Mouse (Mus musculus) hindbrain, embryonic 13.5 days (tissue): ENCODE measurements at regions not wholly inside any gene's neighbourhood (a gene's known extent, or its start where the extent isn't known, plus 50 kb on each side); places are given as distances from the start of the nearest gene placed in this dataset.

Source experiments
- ATAC-seq: fragments of 200-750 bp; cut with Nextera tagmentation; 2 replicates; pipeline ENCODE4 v1.8.0; 2017; ENCODE audit warnings: moderate TSS enrichment; ENCODE audit not compliant: low FRiP score
- H3K27ac ChIP-seq: fragments of 300-500 bp; sonication (generic); 2 replicates; pipeline ENCODE4 v1.5.1; 2015; ENCODE audit warnings: inconsistent platforms, mild to moderate bottlenecking, moderate library complexity
- H3K27me3 ChIP-seq: fragments of 300-500 bp; sonication (generic); 2 replicates; pipeline ENCODE4 v1.6.1; 2015; ENCODE audit warnings: mild to moderate bottlenecking, inconsistent platforms
- H3K36me3 ChIP-seq: fragments of 300-500 bp; sonication (generic); 2 replicates; pipeline ENCODE4 v1.6.1; 2015; ENCODE audit warnings: mild to moderate bottlenecking, inconsistent platforms
- H3K4me1 ChIP-seq: fragments of 300-500 bp; sonication (generic); replicated peaks from 2 replicates; pipeline ENCODE4 v1.6.1; 2015; ENCODE audit warnings: inconsistent platforms
- H3K4me2 ChIP-seq: fragments of 300-500 bp; sonication (generic); 2 replicates; pipeline ENCODE4 v1.6.1; 2015; ENCODE audit warnings: inconsistent platforms, mild to moderate bottlenecking, moderate library complexity
- H3K4me3 ChIP-seq: fragments of 300-500 bp; sonication (generic); 2 replicates; pipeline ENCODE4 v1.5.1; 2015; ENCODE audit warnings: mild to moderate bottlenecking, inconsistent platforms
- H3K9ac ChIP-seq: fragments of 300-500 bp; sonication (generic); 2 replicates; pipeline ENCODE4 v1.6.1; 2015; ENCODE audit warnings: mild to moderate bottlenecking, inconsistent platforms
- H3K9me3 ChIP-seq: fragments of 300-500 bp; sonication (generic); 2 replicates; pipeline ENCODE4 v1.6.1; 2016; ENCODE audit warnings: inconsistent platforms
- WGBS: fragments of 180-500 bp; shearing (Covaris S2); methylation state at CpG from one replicate; pipeline ENCODE4 v1.1.7; 2015; 5-methylcytosine and 5-hydroxymethylcytosine counted together

DNA sequence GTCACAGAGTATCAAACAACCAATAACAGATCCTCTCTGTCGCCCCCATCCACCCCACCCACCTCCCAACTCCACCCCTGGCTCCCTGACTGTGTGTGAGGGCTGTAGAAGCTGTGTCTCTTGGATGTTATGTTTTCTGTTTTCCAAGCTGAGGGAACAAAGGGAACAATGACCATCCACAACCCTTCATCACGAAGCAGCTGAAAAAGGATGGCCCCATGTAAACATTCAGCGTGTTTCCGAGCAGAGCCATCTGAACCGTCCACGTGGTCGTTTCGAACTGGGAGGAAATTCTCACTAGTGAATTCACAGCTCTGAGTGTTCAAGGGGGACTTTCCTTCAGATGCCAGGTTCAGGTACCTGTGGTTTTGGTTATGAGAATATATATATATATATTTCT lies 84.1 kb upstream of the Nck2 start:
- Histone ChIP-seq H3K27me3 (no peaks in the 10 kb centered on the region), H3K36me3 (no peaks in the 10 kb centered on the region), H3K9me3 (no peaks in the 10 kb centered on the region), H3K4me2 (no peak overlapping the region), H3K27ac (no peak overlapping the region; the same call in 1 of the 2 replicates), H3K4me3 (no peak overlapping the region), H3K9ac (no peak overlapping the region), H3K4me1 (peaks cover 29% of the 10 kb centered on the region)
- no peak for ATAC-seq
- 38% methylated on average over 8 of the region's 8 CpGs for WGBS

DNA sequence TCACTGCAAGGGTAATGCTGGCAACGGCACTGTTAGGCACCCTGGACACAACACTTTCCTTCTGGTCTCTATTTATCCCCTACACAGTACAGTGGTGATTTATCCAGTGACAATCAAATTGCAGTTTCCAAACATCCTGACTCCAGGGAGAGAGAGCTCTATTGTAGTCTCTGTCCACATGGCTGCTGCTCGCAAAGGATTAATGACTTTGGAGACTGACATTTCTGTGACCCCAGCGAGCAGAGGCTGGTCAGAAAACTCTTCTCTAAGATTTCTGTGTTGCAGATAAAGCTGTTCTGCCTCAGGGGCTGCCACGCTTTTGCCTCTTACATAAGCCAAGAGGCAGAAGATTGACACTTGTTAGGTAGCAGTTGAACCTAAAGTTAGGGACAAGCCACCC lies 83.6 kb upstream of the Nck2 start:
- H3K27ac ChIP-seq: no peak overlapping the region

DNA sequence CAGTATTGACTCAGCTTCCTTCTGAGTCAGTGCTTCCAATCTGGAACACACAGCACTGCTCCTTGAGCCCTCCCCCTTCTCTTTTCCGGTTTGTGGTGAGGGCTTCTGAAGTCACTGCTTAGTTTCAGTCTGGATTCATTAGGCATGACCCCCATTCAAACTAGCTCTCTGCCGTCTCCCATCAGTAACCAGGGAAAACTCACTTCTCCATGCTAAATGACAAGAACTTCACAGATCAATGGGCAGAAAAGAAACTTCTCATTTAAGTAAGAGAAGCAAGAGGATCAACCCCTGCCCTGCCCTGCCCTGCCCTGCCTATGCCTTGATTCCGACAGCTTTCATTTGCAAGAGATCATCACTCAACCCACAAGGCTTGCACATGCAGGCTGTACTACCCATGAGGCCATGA lies 82.9 kb upstream of the Nck2 start:
- no peak for ATAC-seq
- 6% methylated on average over 3 of the region's 3 CpGs for WGBS
- no peaks in the 10 kb centered on the region for H3K9me3 ChIP-seq

More for the DNA sequence above, 83.6 kb upstream of the Nck2 start:
- Histone ChIP-seq H3K36me3 (no peaks in the 10 kb centered on the region), H3K27me3 (no peaks in the 10 kb centered on the region), H3K4me3 (no peak overlapping the region), H3K4me2 (no peak overlapping the region), H3K9ac (no peak overlapping the region), H3K4me1 (peaks cover 29% of the 10 kb centered on the region), H3K9me3 (no peaks in the 10 kb centered on the region)
- peak; percentile 50 for ATAC-seq
- 5% methylated on average over 4 of the region's 4 CpGs for WGBS

GRCm38 (mm10) chr1:43362136-43362535 lies 82.2 kb upstream of the Nck2 start:
- ATAC-seq: no peak
- Histone ChIP-seq H3K36me3 (no peaks in the 10 kb centered on the region), H3K9ac (no peak overlapping the region), H3K4me2 (no peak overlapping the region), H3K27ac (no peak overlapping the region), H3K27me3 (no peaks in the 10 kb centered on the region), H3K9me3 (no peaks in the 10 kb centered on the region), H3K4me3 (no peak overlapping the region), H3K4me1 (peaks cover 29% of the 10 kb centered on the region)
- WGBS: 35% methylated on average over 5 of the region's 5 CpGs

More for the DNA sequence above, 82.9 kb upstream of the Nck2 start:
- Histone ChIP-seq H3K27me3 (no peaks in the 10 kb centered on the region), H3K4me2 (no peak overlapping the region), H3K27ac (no peak overlapping the region), H3K4me3 (no peak overlapping the region), H3K9ac (no peak overlapping the region), H3K36me3 (no peaks in the 10 kb centered on the region), H3K4me1 (peaks cover 29% of the 10 kb centered on the region)

- Histone ChIP-seq H3K4me3 (no peak overlapping the region), H3K9ac (no peak overlapping the region), H3K4me1 (peaks cover 27% of the 10 kb centered on the region), H3K9me3 (no peaks in the 10 kb centered on the region), H3K36me3 (no peaks in the 10 kb centered on the region), H3K27ac (no peak overlapping the region), H3K4me2 (no peak overlapping the region), H3K27me3 (no peaks in the 10 kb centered on the region)
- WGBS: 85% methylated on average over 4 of the region's 4 CpGs
- no peak for ATAC-seq
These were observed 81.2 kb upstream of the Nck2 start for GRCm38 (mm10) chr1:43363178-43363577.

DNA sequence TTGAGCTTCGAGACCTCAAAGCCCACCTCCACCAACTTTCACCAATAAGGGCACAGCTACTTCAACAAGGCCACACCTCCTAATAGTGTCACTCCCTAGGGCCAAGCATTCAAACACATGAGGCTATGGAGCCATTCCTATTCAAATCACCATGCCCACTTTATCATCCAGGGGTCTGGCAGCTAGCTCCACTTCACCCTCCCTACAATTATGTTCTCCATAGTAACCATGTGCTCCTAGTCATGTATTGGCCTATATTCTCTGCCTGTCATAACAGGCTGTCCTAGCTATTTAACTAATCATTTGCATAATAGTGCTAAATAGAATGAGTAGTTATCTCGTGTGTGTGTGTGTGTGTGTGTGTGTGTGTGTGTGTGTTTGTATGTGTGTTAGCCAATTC lies 77.9 kb upstream of the Nck2 start:
- no peak for ATAC-seq
- no peaks in the 10 kb centered on the region for H3K27me3 ChIP-seq
- H3K36me3 ChIP-seq: no peaks in the 10 kb centered on the region
- no peak overlapping the region for H3K9ac ChIP-seq
- H3K4me2 ChIP-seq: no peak overlapping the region
- no peaks in the 10 kb centered on the region for H3K9me3 ChIP-seq
- H3K27ac ChIP-seq: no peak overlapping the region
- H3K4me1 ChIP-seq: peaks cover 4% of the 10 kb centered on the region
- 50% methylated on average over 2 of the region's 2 CpGs for WGBS
- no peak overlapping the region for H3K4me3 ChIP-seq

DNA sequence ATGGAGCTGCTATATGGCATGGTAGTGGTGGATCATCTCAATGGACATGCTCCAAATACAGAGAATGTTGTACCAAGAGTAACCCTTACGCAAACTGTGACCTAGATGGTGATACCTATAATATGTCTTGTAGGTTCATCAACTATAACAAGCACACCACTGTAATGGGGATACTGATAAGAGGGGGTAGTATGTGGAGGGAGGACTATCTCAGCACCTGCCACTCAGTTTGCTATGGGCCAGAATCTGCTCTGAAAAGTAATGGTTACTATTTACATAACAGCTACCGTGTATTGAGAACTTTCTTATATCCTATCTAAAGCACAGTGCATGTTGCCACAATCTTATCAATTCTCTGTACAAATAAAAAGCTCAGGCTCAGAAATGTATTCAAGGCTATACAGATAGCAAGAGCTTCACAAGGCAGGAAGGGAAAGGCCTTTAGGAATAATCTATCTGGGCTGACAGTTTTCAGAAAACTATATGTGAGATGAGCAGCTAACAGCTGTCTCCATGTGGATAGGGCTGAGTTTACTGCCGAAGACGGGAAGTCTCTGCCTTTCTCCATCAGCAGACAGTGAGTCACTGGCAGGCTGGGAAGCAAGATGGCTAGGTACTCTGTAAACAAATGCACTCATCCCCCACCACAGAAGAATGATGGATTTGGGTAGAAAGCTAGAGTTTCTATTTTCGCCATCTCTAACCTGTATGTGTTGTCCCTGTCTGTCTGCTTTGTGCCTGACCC lies 77.1 kb upstream of the Nck2 start:
- H3K4me3 ChIP-seq: no peak overlapping the region
- no peaks in the 10 kb centered on the region for H3K4me1 ChIP-seq
- ATAC-seq: no peak
- H3K27me3 ChIP-seq: no peaks in the 10 kb centered on the region
- WGBS: 90% methylated on average over 5 of the region's 5 CpGs
- H3K36me3 ChIP-seq: no peaks in the 10 kb centered on the region
- no peak overlapping the region for H3K27ac ChIP-seq
- no peak overlapping the region for H3K4me2 ChIP-seq
- H3K9ac ChIP-seq: no peak overlapping the region
- no peaks in the 10 kb centered on the region for H3K9me3 ChIP-seq

DNA sequence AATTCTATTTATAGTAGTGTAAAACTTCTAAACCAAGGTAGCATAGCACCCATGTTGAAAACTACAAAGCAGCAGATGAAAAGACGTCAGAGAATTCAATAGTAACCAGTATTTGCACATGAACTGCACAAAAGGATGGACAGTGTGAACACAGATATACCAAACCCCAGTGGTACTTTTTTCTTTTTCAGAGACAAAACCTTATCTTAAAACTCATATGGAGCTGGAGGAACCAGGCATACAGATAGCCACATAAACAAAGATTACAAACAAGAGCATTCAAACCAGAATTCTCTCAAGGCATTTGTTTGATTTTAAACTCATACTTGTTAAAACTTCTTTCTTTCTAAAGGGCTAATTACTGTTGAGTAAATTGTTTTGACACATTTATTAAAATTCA lies 72.5 kb upstream of the Nck2 start:
- H3K4me1 ChIP-seq: no peaks in the 10 kb centered on the region
- no peaks in the 10 kb centered on the region for H3K27me3 ChIP-seq
- H3K4me2 ChIP-seq: no peak overlapping the region
- no peaks in the 10 kb centered on the region for H3K9me3 ChIP-seq
- no peak overlapping the region for H3K9ac ChIP-seq
- no peak overlapping the region for H3K27ac ChIP-seq
- WGBS: 74% methylated on average over 1 of the region's 1 CpGs
- no peak overlapping the region for H3K4me3 ChIP-seq
- H3K36me3 ChIP-seq: no peaks in the 10 kb centered on the region
- no peak for ATAC-seq

GRCm38 (mm10) chr1:43374946-43375345 lies 69.4 kb upstream of the Nck2 start:
- Histone ChIP-seq H3K4me2 (no peak overlapping the region), H3K9me3 (no peaks in the 10 kb centered on the region), H3K27me3 (no peaks in the 10 kb centered on the region), H3K9ac (no peak overlapping the region), H3K4me1 (no peaks in the 10 kb centered on the region), H3K36me3 (no peaks in the 10 kb centered on the region), H3K4me3 (no peak overlapping the region), H3K27ac (no peak overlapping the region)
- ATAC-seq: no peak
- WGBS: 47% methylated on average over 5 of the region's 5 CpGs

DNA sequence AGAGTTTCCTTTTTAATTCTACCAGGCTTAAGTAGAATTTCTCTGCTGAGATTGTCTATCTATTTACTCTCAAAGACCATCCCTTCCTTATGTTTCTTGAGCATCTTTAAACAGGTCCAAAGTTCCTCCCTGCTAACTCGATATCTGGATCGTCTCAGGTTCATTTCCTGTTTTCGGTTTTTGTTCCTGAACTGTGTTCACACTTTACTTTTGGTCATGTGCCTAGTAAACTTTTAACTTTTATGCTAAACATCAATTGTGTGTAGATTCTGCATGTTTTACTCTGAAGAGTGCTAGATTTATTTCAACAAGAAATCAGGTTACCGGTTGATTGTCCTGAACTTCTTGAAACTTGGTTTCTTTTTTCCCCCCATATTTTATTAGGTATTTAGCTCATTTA lies 68.5 kb upstream of the Nck2 start:
- Histone ChIP-seq H3K27ac (no peak overlapping the region), H3K4me2 (no peak overlapping the region), H3K36me3 (no peaks in the 10 kb centered on the region), H3K9ac (no peak overlapping the region), H3K4me3 (no peak overlapping the region), H3K9me3 (no peaks in the 10 kb centered on the region), H3K4me1 (no peaks in the 10 kb centered on the region), H3K27me3 (no peaks in the 10 kb centered on the region)
- no peak for ATAC-seq
- WGBS: 95% methylated on average over 4 of the region's 4 CpGs

GRCm38 (mm10) chr1:43377491-43378263 lies 66.7 kb upstream of the Nck2 start:
- no peaks in the 10 kb centered on the region for H3K36me3 ChIP-seq

DNA sequence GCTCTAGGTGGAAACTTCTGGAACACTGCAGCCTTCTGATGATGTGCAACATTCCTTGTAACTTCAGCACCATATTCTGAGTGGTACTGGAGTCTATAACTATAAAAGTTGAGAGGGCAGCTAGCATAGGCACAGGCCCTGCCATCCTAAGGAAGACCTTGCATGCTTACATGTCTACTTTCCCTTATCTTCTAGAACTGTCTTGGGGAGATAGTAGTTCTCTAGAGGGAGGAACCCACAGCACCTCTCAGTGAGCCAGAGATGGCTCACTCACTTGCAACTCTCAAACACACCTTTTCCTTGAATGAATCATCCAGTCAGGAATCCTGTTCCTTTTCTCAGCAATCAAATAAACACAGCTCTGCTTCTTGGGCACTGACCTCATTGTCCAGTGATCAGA lies 59.4 kb upstream of the Nck2 start:
- Histone ChIP-seq H3K4me1 (no peaks in the 10 kb centered on the region), H3K27ac (no peak overlapping the region), H3K27me3 (no peaks in the 10 kb centered on the region), H3K4me2 (no peak overlapping the region), H3K36me3 (no peaks in the 10 kb centered on the region), H3K9me3 (no peaks in the 10 kb centered on the region), H3K4me3 (no peak overlapping the region), H3K9ac (no peak overlapping the region)
- ATAC-seq: no peak

More at GRCm38 (mm10) chr1:43377491-43378263, 66.7 kb upstream of the Nck2 start:
- no peaks in the 10 kb centered on the region for H3K4me1 ChIP-seq
- no peaks in the 10 kb centered on the region for H3K9me3 ChIP-seq
- no peaks in the 10 kb centered on the region for H3K27me3 ChIP-seq
- H3K4me3 ChIP-seq: no peak overlapping the region
- ATAC-seq: no peak
- no peak overlapping the region for H3K9ac ChIP-seq
- H3K4me2 ChIP-seq: no peak overlapping the region
- no peak overlapping the region for H3K27ac ChIP-seq
- 95% methylated on average over 4 of the region's 4 CpGs for WGBS

DNA sequence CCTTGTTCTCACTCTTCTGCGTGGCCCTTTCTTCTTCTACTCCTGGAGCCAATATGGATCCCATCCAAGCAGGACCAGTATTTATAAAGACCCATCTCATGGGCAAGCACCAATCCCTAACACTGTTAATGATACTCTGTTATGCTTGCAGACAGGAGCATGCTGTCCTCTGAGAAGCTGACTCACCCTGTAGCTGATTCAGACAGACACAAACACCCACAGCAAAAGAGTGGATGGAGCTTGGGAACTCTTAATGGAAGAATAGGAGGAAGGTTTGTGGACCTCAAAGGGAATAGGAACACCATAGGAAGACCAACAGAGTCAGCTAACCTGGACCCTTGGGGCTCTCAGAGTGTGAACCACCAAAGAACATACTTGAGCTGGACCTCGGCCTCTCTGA lies 50.3 kb upstream of the Nck2 start:
- Histone ChIP-seq H3K4me2 (no peak overlapping the region), H3K27ac (no peak overlapping the region), H3K27me3 (no peaks in the 10 kb centered on the region), H3K9me3 (no peaks in the 10 kb centered on the region), H3K36me3 (no peaks in the 10 kb centered on the region), H3K9ac (no peak overlapping the region), H3K4me3 (no peak overlapping the region), H3K4me1 (peaks cover 6% of the 10 kb centered on the region; the same call in 1 of the 2 replicates)
- no peak for ATAC-seq
- 100% methylated on average over 2 of the region's 2 CpGs for WGBS
